Mouse (Mus musculus) hindbrain, embryonic 15.5 days (tissue): ENCODE data around the gene Phb. TPM values are rescaled to one million over a fixed set of nuclear protein-coding genes. Genes with fewer than 3 reads are reported as not detected.

Experiments used
- ATAC-seq: fragments of 200-750 bp; cut with Nextera tagmentation; 2 replicates; pipeline ENCODE4 v1.8.0; 2017; ENCODE audit warnings: low read depth, moderate number of reproducible peaks, moderate TSS enrichment; ENCODE audit not compliant: low FRiP score
- H3K27ac ChIP-seq: fragments of 300-500 bp; sonication (generic); replicated peaks from 2 replicates; pipeline ENCODE4 v1.5.1; 2015; ENCODE audit warnings: mild to moderate bottlenecking, inconsistent platforms
- H3K27me3 ChIP-seq: fragments of 300-500 bp; sonication (generic); 2 replicates; pipeline ENCODE4 v1.6.1; 2015; ENCODE audit warnings: control low read depth, inconsistent platforms
- H3K36me3 ChIP-seq: fragments of 300-500 bp; sonication (generic); 2 replicates; pipeline ENCODE4 v1.6.1; 2015; ENCODE audit warnings: control low read depth, inconsistent platforms
- H3K4me1 ChIP-seq: fragments of 300-500 bp; sonication (generic); replicated peaks from 2 replicates; pipeline ENCODE4 v1.6.1; 2015; ENCODE audit warnings: control low read depth, inconsistent platforms
- H3K4me2 ChIP-seq: fragments of 300-500 bp; sonication (generic); 2 replicates; pipeline ENCODE4 v1.6.1; 2015; ENCODE audit warnings: moderate library complexity, mild to moderate bottlenecking, inconsistent platforms
- H3K4me3 ChIP-seq: fragments of 300-500 bp; sonication (generic); 2 replicates; pipeline ENCODE4 v1.5.1; 2015; ENCODE audit warnings: mild to moderate bottlenecking, inconsistent platforms
- H3K9ac ChIP-seq: fragments of 300-500 bp; sonication (generic); 2 replicates; pipeline ENCODE4 v1.6.1; 2015; ENCODE audit warnings: inconsistent platforms
- H3K9me3 ChIP-seq: fragments of 300-500 bp; sonication (generic); 2 replicates; pipeline ENCODE4 v1.6.1; 2016; ENCODE audit warnings: control low read depth, inconsistent platforms
- WGBS: fragments of 180-500 bp; shearing (Covaris S2); methylation state at CpG from one replicate; pipeline ENCODE4 v1.1.7; 2015; 5-methylcytosine and 5-hydroxymethylcytosine counted together
- polyA plus RNA-seq: library from polyadenylated mRNA; unstranded; fragments of >200 nt; fragmentation: Nextera tagmentation; extraction: Ambion mirVana; gene quantifications from 2 replicates; pipeline ENCODE4 v1.2.1, GENCODE M21; 2015

Phb gene
- polyA plus RNA-seq: 182 and 187 TPM in 2 replicates

DNA sequence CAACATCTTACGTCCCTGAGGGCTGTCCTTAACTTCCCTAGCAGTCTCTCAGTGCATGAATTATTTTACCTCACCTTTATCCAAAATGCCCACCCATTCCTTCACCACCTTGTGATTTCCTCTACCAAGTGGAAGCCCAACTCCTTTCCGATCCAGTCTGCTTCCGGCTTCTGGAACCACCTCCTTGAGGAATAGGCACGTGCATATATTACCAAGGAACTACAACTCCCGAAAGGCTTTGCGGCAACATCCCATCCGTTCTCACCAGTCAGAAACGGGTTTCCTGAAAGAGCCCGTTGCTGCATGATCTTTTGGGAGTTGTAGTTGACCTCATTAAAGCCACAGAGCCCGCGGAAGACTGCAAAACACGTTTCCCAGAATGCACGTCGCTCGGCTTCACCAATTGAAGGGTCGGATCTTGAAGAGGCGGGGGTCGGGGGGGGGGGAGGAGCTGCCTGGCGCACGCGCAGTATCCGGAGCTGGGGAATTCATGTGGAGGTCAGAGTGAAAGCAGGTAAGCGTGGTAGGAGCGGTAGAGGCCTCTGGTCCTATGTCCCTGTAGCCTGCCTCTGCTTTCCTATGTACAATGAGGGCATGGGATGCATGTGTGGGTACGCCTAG lies at the start of gene Phb:
Gene Phb (plus strand): TSS at position 429 of the 621 bp plus-strand sequence.
- Histone ChIP-seq H3K4me3 (peak within 1 kb of the TSS; percentile 76), H3K9me3 (no peaks in the 10 kb centered on the region), H3K27me3 (no peaks in the 10 kb centered on the region), H3K27ac (peak within 1 kb of the TSS; percentile 66), H3K9ac (peak within 1 kb of the TSS; percentile 67), H3K4me1 (peaks cover 19% of the 10 kb centered on the region), H3K4me2 (peak within 1 kb of the TSS; percentile 82), H3K36me3 (peaks cover 19% of the 10 kb centered on the region; the same call in 1 of the 2 replicates)
- WGBS: 1% methylated on average over 25 of the region's 25 CpGs
- ATAC-seq: peak; percentile 98

GRCm38 (mm10) chr11:95617785-95618465 lies 48.8 kb upstream of the Phb start:
- no peaks in the 10 kb centered on the region for H3K9me3 ChIP-seq
- peak overlapping the region; percentile 40 for H3K27ac ChIP-seq
- no peak overlapping the region for H3K4me3 ChIP-seq
- WGBS: 46% methylated on average over 19 of the region's 19 CpGs
- H3K4me1 ChIP-seq: peaks cover 13% of the 10 kb centered on the region
- ATAC-seq: 0 out of 2 replicates have a peak, but pooled peaks have one; percentile 40
- H3K4me2 ChIP-seq: peak overlapping the region; percentile 10; the same call in 1 of the 2 replicates
- H3K9ac ChIP-seq: no peak overlapping the region
- no peaks in the 10 kb centered on the region for H3K27me3 ChIP-seq
- no peaks in the 10 kb centered on the region for H3K36me3 ChIP-seq

DNA sequence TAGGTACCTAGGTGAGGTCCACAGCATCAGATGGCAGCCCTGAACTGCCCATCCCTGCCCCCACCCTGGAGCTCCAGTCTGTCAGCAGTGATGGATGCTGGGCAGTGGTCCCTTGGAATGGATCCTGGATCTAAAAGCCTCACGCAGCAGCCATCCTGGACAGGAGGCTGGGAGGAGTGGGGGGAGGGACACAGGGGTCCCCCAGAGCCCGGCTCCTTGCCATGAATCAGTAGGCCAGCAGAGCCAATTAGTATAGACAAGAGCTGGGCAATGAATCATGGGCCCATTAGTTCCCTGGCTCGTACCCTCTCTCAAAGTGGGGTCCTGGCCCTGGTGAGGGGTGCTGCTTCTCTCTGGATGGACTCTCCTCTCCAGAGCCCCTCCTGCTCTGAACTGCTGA lies 47.7 kb upstream of the Phb start:
- H3K4me2 ChIP-seq: no peak overlapping the region
- no peaks in the 10 kb centered on the region for H3K36me3 ChIP-seq
- peak; percentile 64 for ATAC-seq
- peaks cover 13% of the 10 kb centered on the region for H3K4me1 ChIP-seq
- no peak overlapping the region for H3K4me3 ChIP-seq
- 61% methylated on average over 3 of the region's 3 CpGs for WGBS
- H3K9ac ChIP-seq: no peak overlapping the region
- H3K9me3 ChIP-seq: no peaks in the 10 kb centered on the region
- H3K27ac ChIP-seq: no peak overlapping the region
- H3K27me3 ChIP-seq: no peaks in the 10 kb centered on the region

DNA sequence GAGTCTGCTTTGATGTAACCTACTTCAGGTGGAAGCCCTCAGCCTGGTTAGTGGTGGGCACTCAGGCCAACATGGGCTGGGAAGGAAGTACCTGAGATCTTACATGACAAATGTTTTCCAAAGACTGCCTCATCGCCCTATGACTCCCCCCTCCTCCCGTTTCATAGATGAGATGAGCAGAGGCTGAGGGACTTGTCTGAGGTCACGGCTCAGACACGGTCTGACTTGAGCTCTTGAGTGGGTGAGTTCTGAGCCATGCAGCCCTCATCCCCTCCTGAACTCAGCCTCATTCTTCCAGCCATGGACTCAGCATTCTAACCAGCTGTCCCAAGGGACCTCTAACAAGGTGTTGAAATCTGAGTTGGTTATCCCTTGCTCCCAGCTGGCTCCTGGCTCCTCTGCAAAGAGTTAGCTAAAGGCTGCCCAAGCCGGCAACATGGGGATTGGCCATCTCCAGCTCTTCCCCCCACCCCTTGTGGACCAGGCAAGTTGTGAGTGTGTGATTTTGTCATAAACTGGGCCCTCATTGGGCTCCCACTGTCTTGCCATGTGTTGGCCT lies 46.8 kb upstream of the Phb start:
- 93% methylated on average over 5 of the region's 5 CpGs for WGBS
- Histone ChIP-seq H3K9me3 (no peaks in the 10 kb centered on the region), H3K4me2 (no peak overlapping the region), H3K4me3 (no peak overlapping the region), H3K9ac (no peak overlapping the region), H3K27me3 (no peaks in the 10 kb centered on the region), H3K27ac (no peak overlapping the region), H3K4me1 (peaks cover 13% of the 10 kb centered on the region), H3K36me3 (no peaks in the 10 kb centered on the region)
- no peak for ATAC-seq

GRCm38 (mm10) chr11:95621010-95621409 lies 45.7 kb upstream of the Phb start:
- H3K4me3 ChIP-seq: no peak overlapping the region
- 55% methylated on average over 4 of the region's 4 CpGs for WGBS
- H3K9me3 ChIP-seq: no peaks in the 10 kb centered on the region
- H3K36me3 ChIP-seq: no peaks in the 10 kb centered on the region
- H3K27me3 ChIP-seq: no peaks in the 10 kb centered on the region
- H3K4me2 ChIP-seq: no peak overlapping the region
- no peak overlapping the region for H3K27ac ChIP-seq
- H3K9ac ChIP-seq: no peak overlapping the region
- no peak for ATAC-seq
- peaks cover 13% of the 10 kb centered on the region for H3K4me1 ChIP-seq

GRCm38 (mm10) chr11:95621541-95622130 lies 45.1 kb upstream of the Phb start:
- H3K9me3 ChIP-seq: no peaks in the 10 kb centered on the region
- H3K4me2 ChIP-seq: no peak overlapping the region
- H3K36me3 ChIP-seq: no peaks in the 10 kb centered on the region
- WGBS: 34% methylated on average over 9 of the region's 9 CpGs
- H3K4me1 ChIP-seq: peaks cover 13% of the 10 kb centered on the region
- H3K27ac ChIP-seq: no peak overlapping the region
- no peaks in the 10 kb centered on the region for H3K27me3 ChIP-seq
- ATAC-seq: no peak
- no peak overlapping the region for H3K4me3 ChIP-seq
- H3K9ac ChIP-seq: no peak overlapping the region

DNA sequence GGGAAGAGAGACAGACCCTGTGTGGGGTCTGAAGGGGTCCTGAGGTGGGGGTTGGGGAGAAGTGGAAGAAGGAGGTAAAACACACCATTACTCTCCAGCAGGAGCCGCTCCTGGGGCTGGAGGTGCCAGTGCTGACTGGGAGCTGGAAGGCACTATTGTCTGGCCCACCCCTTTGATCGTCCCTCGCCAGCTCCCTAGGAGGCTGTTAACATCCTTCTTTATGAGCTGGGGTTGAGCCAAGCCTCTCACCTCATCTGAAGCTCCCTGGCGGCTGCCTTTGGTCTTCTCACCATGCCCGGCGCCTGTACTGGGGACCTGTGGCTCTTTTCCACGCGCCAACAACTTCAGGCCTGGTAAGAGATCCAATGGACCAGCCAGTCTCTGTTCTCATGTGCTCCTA lies 44.3 kb upstream of the Phb start:
- H3K27me3 ChIP-seq: 0 out of 2 replicates have a peak, but pooled peaks cover 1% of the 10 kb centered on the region
- no peaks in the 10 kb centered on the region for H3K9me3 ChIP-seq
- H3K4me2 ChIP-seq: no peak overlapping the region
- no peaks in the 10 kb centered on the region for H3K36me3 ChIP-seq
- H3K4me3 ChIP-seq: no peak overlapping the region
- peaks cover 12% of the 10 kb centered on the region for H3K4me1 ChIP-seq
- H3K9ac ChIP-seq: no peak overlapping the region
- ATAC-seq: no peak
- H3K27ac ChIP-seq: no peak overlapping the region
- WGBS: 20% methylated on average over 8 of the region's 8 CpGs

DNA sequence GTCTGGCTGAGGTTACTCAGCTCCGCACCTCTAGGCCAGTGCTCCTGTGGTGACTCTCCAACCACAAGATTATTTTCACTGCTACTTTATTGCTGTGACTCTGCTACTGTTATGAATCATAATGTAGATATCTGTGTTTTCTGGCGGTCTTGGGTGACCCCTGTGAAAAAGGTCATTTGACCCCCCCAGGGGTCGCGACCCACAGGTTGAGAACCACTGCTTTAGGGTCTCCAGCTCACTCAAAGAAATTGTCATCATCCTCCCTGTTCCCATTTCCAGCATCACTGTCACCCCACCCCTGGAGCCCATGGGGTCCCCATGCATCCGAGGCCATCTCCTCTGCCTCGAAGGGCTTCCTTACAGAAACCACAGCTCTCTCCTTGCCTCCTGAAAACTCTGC lies 36.2 kb upstream of the Phb start:
- no peak overlapping the region for H3K4me3 ChIP-seq
- H3K4me1 ChIP-seq: 0 out of 2 replicates have a peak, but pooled peaks cover 3% of the 10 kb centered on the region
- no peaks in the 10 kb centered on the region for H3K36me3 ChIP-seq
- no peak overlapping the region for H3K9ac ChIP-seq
- 92% methylated on average over 6 of the region's 6 CpGs for WGBS
- 0 out of 2 replicates have a peak, but pooled peaks cover 4% of the 10 kb centered on the region for H3K27me3 ChIP-seq
- no peak for ATAC-seq
- H3K4me2 ChIP-seq: no peak overlapping the region
- H3K27ac ChIP-seq: no peak overlapping the region
- no peaks in the 10 kb centered on the region for H3K9me3 ChIP-seq

- no peaks in the 10 kb centered on the region for H3K9me3 ChIP-seq
- no peak overlapping the region for H3K9ac ChIP-seq
- ATAC-seq: no peak
- no peaks in the 10 kb centered on the region for H3K36me3 ChIP-seq
- H3K4me3 ChIP-seq: no peak overlapping the region
- no peak overlapping the region for H3K27ac ChIP-seq
- no peak overlapping the region for H3K4me2 ChIP-seq
- 0 out of 2 replicates have a peak, but pooled peaks cover 4% of the 10 kb centered on the region for H3K27me3 ChIP-seq
- 82% methylated on average over 4 of the region's 4 CpGs for WGBS
- 0 out of 2 replicates have a peak, but pooled peaks cover 3% of the 10 kb centered on the region for H3K4me1 ChIP-seq
Measured at GRCm38 (mm10) chr11:95631301-95631700, 35.5 kb upstream of the Phb start.

GRCm38 (mm10) chr11:95632474-95632873 lies 34.3 kb upstream of the Phb start:
- no peaks in the 10 kb centered on the region for H3K36me3 ChIP-seq
- H3K9ac ChIP-seq: no peak overlapping the region
- H3K4me2 ChIP-seq: no peak overlapping the region
- 43% methylated on average over 6 of the region's 6 CpGs for WGBS
- no peak for ATAC-seq
- no peak overlapping the region for H3K27ac ChIP-seq
- H3K4me1 ChIP-seq: 0 out of 2 replicates have a peak, but pooled peaks cover 3% of the 10 kb centered on the region
- no peak overlapping the region for H3K4me3 ChIP-seq
- 0 out of 2 replicates have a peak, but pooled peaks cover 2% of the 10 kb centered on the region for H3K27me3 ChIP-seq
- no peaks in the 10 kb centered on the region for H3K9me3 ChIP-seq

GRCm38 (mm10) chr11:95633512-95634000 lies 33.2 kb upstream of the Phb start:
- Histone ChIP-seq H3K9me3 (no peaks in the 10 kb centered on the region), H3K36me3 (no peaks in the 10 kb centered on the region), H3K4me3 (no peak overlapping the region), H3K4me1 (0 out of 2 replicates have a peak, but pooled peaks cover 3% of the 10 kb centered on the region), H3K27ac (no peak overlapping the region), H3K9ac (no peak overlapping the region), H3K27me3 (no peaks in the 10 kb centered on the region), H3K4me2 (no peak overlapping the region)
- WGBS: 57% methylated on average over 2 of the region's 2 CpGs
- ATAC-seq: no peak

DNA sequence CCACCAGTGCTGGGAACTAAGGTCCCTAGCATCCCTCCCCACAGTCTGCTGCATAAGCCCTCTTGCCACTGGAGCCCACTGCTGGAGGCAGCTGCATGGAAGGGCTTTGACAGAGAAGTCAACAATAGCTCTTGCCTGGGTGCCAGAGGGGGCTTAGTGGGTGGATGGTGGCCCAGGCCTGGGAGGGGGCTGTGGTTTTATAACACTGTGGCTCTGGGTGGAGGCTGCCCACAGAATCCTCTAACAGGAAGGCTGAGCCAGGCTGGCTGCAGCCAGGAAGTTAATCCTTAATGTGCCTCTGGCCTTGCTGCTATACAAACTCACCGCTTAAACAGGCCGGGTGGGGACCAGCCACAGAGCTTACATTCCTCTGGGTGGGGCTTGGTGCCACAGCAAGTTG lies 31.7 kb upstream of the Phb start:
- Histone ChIP-seq H3K9ac (no peak overlapping the region), H3K9me3 (no peaks in the 10 kb centered on the region), H3K4me3 (no peak overlapping the region), H3K36me3 (no peaks in the 10 kb centered on the region), H3K4me1 (0 out of 2 replicates have a peak, but pooled peaks cover 3% of the 10 kb centered on the region), H3K4me2 (no peak overlapping the region), H3K27me3 (no peaks in the 10 kb centered on the region), H3K27ac (no peak overlapping the region)
- WGBS: 57% methylated on average over 2 of the region's 2 CpGs
- ATAC-seq: no peak
